Mouse (Mus musculus) left cerebral cortex, postnatal 14 days (tissue): ENCODE data around the gene Chka. TPM values are rescaled to one million over a fixed set of nuclear protein-coding genes. Genes with fewer than 3 reads are reported as not detected.

Experiments
- DNase-seq, 2 experiments: peaks; one replicate each; pipeline ENCODE4 v3.0.0; 2021 to 2022; ENCODE audit warnings: low spot score in 2 of 2, mixed read lengths in 1 of 2
- intact Hi-C: fragments of 180-260 bp; cut with DNase I; formaldehyde crosslinking; loops from one replicate; pipeline ENCODE4 v1.15.1; 2025
- long read RNA-seq, 2 experiments: library from polyadenylated mRNA; stranded (forward); transcript quantifications; one replicate each; pipeline ENCODE4 v2.0.0; 2021
- total RNA-seq, 2 experiments: library from RNA; stranded (reverse); gene quantifications; 2 replicates each; pipeline ENCODE4 v1.2.3; 2021

The Chka gene
- total RNA-seq = 10 to 100 TPM; 75.5 to 99.5 TPM
- long read RNA-seq, experiment 1, transcript Chka-201 (12 exons, 2,319 nt) = major isoform, 35 of 51 reads
- long read RNA-seq, experiment 1, transcript Chka-202 (11 exons, 2,549 nt) = minor isoform, 9 of 51 reads
- long read RNA-seq, experiment 1, partial matches to known transcripts = 2 of 51 reads
- long read RNA-seq, experiment 1, other reads (novel, unspliced or antisense) = 3 of 51 reads
- long read RNA-seq, experiment 2, transcript Chka-201 (12 exons, 2,319 nt) = major isoform, 22 of 52 reads
- long read RNA-seq, experiment 2, transcript Chka-202 (11 exons, 2,549 nt) = minor isoform, 9 of 52 reads
- long read RNA-seq, experiment 2, transcript Chka-214 (2 exons, 3,605 nt) = minor isoform, 5 of 52 reads
- long read RNA-seq, experiment 2, partial matches to known transcripts = 5 of 52 reads
- long read RNA-seq, experiment 2, other reads (novel, unspliced or antisense) = 10 of 52 reads

DNA sequence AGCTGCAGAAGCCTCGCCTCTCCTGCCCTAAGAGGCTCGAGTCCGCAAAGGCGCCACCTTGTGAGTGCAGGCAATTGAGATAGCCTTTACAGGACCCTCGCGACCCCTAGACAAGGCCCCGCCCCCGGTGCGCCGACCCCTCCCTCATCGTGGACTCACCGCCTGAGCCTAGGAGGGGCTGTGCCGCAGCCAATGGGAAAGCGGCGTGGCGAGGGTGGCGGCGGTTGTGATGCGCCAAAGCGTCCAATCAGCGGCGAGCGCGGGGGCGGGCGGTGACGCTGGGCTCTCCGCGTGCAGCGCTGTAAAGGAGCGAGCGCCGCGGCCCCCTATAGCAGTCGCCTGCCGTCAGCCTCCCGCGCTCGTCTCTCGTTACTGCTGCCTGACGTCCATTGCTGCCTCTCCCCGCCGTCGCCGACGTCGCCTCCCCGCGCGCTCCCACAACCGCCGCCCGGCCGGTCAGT lies at the start of gene Chka:
Gene Chka (plus strand): TSS at position 272 of the 461 bp plus-strand sequence.
- DNase-seq = peak; percentile 99
- intact Hi-C loops = loop anchor here (5.0 kb wide), 1 partner anchor 56 kb away; the partner anchor contains the start of gene Tcirg1

DNA sequence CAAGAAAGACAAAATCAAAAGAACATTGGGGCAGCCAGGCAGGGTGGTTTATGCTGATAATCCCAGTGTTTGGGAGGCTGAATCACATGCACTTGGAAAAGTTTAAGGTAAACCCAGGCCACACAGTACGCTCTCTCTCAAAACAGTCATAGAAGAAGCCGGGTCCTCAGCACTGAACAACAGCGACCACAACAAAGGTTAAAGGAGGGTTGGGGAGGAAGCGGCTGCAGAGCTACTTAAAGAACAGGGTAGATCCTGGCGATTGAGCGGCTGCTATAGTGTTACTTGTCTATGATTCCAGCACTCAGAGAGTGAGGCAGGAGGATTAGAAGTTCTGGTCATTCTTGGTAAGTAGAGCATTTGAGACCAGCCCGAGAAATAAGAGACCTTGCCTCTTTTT lies 46.0 kb upstream of the Chka start:
- DNase-seq = no peak
- intact Hi-C loops = no loop called here

DNA sequence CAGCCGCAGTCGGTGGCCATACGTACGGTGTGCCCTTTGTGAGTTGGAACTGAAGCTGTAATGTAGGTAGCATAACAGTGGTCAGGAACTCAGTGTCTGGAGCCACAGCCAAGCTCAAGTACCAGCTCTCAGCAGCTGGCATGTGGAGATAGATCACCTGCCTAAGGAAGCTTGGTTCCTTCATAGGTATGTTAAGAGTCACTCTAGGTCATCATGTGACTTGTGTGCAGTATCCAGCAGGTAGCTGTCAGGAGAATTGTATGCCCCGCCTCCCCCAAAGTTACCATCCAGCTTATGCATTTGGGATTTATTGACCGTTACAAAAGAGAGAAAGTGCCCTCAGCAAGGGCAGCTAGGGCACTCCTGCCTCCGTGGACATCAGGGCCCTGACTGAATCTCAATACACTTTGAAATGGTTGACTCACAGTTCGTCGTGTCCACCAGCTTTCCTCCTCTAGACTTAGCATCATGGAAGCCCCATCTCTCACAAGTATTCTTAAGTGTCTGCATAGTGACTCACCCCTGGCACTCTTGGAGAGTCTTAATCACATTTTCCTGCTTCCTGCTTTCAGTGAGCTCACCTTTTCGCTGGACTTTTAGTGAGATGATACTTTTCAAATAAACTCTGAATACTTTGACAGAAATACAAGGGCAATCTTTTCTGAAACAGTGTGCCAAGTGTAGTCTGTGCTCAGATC lies 40.9 kb upstream of the Chka start:
- no peak for DNase-seq
- intact Hi-C loops = no loop called here

DNA sequence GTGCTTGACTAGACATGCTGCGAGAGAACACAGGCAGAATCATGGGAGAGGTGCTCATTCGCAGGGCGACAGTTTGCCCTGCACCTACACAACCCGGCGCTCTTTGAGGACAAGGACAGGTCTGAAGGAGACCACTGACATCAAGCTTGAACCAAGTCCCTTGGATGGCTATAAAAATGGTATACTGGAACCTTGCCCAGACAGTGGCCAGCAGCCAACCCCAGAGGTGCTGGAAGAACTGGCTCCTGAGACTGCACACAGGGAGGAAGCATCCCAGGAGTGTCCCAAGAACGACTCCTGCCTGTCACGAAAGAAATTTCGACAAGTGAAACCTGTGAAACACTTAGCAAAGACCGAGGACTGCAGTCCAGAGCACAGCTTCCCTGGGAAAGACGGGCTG lies 37.1 kb upstream of the Chka start:
- DNase-seq = no peak
- intact Hi-C loops = no loop called here

DNA sequence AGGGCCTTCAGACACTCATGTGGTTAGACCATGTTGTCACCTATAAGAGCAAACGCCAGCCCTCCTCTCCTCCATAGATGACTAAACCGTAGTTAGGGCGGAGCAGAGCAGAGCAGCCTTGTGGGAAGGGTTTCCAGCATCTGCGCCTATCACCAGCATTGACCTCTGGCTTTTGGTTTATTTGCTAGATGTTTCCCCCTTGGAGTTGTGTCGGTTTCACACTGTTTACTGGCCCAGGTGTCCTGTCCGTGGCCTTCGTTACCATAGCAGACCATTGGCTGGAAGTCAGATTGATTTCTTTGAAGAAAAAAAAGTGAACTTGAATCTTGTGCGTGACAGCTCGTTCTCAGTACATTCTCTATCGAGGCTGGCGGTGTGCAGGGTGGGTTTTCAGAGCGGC lies 35.7 kb upstream of the Chka start:
- intact Hi-C loops = no loop called here
- DNase-seq = no peak

DNA sequence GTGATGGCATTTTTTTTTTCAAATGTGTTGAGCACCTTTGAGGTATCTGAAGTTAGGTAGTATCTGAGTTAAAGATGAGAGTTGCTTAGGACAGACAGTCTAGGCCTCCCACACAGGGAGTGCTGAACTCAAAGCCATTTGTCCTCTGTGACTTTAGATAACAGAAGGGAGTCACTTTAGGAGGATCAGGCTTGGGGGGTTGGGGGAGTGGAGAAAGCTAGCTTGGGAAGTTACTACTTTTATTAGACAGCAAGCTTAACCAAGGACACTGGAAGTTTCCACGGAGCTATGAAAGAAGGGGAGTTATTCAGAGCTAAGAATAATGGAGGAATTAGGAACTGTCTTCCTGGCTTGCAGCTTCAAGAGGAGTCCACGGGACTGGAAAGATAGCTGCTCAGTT lies 32.5 kb upstream of the Chka start:
- DNase-seq = no peak
- intact Hi-C loops = no loop called here

DNA sequence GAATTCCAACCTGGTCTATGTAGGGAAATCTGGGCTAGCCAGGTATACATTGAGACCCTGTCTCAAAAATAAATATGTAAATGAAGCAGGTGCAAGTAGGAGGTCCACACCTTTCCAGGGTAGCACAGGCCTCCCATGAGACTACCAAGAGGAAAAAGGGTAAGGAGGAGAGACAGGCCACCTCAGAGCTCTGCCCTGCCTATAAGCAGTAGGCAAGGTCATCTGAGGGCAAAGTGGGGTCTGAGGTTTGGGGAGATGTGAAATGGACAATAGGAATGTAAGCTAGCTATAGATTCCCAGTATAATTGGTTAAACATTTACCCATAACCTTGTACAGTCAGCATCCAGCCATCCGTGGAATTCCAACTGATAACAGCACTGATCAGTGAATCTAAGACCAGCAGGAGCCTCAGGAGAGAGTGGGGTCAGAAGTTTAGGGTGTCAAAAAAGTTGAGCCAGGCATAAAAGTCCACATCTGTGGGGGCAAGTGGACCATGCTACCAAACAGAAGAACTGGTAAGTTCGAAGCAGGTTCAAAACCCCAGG lies 31.6 kb upstream of the Chka start:
- intact Hi-C loops = no loop called here
- DNase-seq = no peak

DNA sequence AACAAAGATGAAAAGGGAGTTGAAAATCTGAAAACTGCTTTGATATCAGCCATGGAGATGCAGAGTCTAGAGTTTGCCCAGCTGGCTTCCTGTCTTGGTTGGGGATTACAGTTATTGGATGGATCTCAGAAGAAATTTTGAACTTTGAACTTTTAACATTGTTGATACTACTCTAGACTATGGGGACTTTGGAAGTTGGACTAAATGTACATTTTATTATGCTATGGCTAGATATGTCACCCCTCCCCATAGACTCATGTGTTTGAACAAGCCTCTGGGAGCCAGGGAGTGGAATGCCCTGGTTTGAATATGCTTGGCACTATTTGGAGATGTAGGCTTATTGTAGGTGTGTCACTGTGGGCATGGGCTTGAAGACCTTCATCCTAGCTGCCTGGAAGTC lies 26.5 kb upstream of the Chka start:
- DNase-seq = no peak
- intact Hi-C loops = no loop called here

DNA sequence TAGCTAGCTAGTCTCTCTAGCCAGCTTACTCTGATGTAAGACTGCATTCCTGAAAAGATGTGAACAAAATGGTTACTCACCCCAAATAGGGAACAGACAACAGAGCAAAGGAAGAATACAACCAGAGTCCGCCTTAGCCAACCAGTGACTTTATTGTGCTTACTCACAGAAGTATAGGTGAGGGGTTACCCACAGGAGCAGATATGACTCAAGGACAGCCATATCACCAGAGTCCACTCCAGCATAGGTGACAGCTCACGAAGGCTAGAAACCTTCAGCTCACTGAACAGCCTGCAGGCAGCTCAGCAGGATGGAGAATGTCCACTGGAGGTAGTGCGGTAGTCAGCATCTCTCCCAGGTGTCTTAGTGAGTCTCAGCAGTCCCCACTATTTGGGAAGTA lies 21.7 kb upstream of the Chka start:
- no peak for DNase-seq
- intact Hi-C loops = no loop called here

DNA sequence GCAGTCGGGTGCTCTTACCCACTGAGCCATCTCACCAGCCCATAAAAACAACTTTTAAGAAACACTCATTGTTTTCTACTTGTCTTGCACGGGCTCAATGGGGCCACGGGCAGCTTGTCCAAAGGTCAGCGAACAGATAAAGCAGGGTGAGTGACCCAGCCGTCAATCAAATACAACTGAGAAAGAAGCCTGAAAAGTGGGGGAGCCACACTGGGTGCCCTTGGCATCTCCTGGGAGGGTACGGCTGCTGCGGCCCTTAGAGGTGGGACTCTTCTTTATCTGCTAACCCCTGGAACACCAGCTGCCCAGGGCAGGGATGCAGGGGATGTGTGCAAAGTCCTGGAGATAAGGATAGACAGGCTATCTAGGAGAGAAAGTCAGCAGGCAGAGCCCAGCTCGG lies 19.9 kb upstream of the Chka start:
- DNase-seq = no peak
- intact Hi-C loops = no loop called here

DNA sequence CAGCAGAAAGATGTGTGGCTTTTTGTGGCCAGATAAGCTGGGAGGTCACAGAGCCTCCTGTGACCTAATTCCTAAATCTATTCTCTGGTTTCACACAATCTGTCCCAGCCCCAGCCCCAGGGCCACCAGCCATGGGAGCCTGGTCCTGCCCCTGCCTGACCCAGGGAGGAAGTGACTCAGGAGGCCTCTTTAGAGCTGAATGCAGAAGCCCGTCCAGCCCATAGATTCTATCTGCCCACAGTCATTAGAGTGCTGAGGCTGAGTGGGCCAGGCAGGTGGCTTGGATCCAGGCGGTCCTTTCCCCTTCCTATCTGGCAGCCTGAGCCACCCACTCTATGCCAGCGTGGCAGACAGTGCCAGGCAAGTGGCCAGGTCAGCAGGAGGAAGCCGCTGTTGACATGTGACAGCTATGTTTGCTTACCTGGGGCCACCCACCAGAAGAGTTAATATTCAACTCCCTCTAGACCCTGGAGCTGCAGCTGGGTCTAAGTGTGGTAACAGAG lies 18.7 kb upstream of the Chka start:
- intact Hi-C loops = no loop called here
- DNase-seq = no peak

DNA sequence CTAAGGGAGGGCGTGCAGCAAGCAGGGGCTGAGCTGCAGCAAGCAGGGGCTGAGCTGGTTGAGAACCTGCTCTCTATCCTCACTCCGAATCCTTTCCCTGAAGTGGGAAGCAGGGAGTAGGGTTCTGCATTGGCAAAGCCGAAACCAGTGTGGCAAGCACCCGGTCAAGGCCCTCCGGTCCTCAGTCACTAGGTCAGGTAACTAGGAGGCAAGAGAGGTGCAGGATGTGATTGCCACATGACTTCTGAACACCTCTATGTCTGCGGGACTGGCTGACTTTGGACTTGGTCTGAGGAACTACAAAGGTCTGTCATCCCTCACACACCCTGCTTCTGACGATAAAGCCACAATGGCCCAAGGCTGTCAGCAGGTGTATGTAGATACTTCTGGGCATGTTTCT lies 17.3 kb upstream of the Chka start:
- intact Hi-C loops = no loop called here
- no peak for DNase-seq

DNA sequence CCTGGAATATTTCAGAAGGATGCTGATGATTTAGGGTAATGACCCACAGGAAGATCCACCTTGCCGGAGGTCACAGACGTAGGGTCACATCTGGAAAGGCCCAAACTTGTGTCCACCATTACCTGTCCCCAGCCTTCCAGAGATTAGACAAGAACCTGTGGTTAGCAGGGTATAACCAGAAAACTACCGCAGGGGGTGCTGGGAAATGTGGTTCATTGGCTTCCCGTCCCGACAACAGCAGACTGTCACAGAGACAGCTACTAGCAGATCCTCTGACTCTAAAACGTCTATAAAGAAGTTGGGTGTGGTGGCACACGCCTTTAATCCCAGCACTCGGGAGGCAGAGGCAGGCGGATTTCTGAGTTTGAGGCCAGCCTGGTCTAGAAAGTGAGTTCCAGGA lies 14.8 kb upstream of the Chka start:
- DNase-seq = no peak
- intact Hi-C loops = no loop called here

DNA sequence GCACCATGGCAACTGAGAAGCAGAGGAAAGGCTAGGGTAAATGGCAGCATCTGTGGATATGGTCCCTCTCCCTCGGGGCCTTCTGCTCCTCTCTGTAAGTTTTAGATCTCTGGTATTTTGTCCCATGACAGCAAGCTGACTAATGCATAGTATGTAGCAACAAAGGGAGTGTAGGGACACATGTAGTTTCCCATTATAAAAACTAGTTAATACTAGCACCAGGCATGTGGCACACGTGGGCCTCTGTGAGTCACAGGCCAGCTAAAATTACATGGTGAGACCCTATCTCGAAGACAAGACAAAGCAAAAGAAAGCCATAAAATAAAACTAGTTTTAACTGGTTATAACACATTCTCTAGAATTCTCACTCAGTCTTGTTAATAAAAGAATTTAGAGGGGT lies 12.6 kb upstream of the Chka start:
- intact Hi-C loops = no loop called here
- no peak for DNase-seq

DNA sequence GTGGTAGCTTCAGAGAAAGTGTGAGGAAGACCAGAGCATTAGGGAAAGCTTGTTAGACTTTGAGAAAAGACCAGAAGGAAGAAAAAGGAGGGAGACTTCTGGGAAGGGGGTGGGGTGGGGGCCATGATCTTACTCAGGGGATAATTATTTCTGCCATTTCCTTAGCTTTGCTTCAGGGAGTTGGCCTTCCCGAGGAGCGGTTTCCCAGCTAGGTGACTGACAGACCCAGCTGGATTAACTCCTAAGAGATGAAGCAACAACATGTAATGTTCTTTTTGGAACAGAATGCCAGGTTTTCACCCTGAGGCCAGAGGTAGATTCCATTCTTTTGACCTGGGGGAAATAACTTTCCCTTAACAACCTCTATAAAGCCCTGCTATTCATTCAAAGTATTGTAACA lies 11.9 kb upstream of the Chka start:
- no peak for DNase-seq
- intact Hi-C loops = no loop called here

DNA sequence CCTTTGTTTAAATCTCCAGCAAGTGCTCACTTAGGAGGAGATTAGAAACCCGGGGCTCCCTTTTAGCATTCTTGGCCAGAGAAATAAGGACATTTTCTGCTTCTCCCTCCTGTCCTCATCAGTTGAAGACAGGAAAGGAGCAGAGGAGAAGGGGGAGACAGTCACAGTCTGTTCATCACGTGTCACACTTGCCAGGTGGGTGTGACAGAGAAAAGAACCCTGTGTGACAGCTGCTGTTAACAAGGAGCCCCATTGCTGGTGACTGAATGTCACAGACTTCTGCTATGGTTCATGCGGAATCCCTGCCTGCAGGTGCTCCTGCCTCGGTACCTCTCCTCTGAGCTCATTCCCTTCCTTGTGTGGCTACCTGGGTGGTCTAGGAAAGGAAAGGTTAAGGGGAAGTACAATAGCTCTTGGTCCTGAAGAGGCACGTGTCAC lies 11.3 kb upstream of the Chka start:
- intact Hi-C loops = no loop called here
- DNase-seq = peak; percentile 25 to 28

DNA sequence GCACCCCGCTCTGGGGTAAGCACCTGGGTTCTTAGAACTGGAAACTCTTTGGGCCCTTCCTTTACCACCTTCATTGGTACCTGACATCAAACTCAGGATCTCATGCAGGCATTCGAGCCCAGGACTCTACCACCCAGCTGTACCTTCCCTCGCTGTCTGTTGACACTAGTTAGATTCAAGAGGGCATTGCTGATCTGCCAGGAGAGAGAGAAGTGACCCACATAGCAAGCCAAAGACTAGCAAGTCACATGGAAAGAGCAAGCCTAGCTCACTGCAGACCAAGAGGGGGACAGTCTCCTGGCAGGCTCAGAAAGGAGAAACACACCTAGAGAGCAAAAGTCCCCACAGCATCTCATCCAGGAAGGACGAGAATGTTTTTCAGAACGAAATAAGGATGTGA lies 10.9 kb upstream of the Chka start:
- intact Hi-C loops = no loop called here
- DNase-seq = no peak

DNA sequence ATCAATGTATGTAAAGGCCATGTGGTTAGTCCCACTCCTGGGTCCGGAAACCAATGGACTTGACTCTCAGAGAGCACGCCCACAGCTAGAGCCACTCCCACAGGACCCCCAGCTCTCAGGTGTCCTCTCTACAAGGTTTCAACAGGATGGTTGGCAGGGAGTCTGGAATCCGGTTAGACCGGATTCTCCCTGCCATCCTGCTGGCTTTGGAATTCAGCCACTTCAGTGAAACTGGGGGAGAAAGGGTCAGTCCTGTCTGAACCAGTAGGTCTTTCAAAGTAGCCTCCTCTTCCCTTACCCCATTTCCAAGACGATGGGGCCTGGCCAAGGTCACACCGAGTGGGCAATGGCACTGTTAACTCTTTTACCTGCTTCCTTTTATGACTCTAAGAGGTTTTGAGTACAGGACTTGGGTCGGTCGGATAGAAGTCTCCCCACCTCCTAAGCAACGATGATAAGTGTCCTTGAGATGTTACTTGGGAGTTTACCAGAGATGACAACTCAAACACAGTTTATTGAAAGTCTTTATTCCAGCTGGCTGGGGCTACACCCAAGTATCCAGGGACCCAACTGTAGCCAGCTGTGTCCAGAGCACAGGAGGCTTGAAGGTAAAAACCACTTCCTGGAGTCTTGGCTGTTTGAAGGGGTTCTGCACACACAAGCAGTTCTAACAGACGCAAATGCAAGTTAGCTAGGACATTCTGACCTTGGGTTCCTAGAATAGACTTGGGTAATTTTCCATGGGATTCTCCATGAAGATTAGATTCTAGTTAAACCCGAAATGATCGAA lies 9.0 kb upstream of the Chka start:
- intact Hi-C loops = no loop called here
- DNase-seq = no peak

DNA sequence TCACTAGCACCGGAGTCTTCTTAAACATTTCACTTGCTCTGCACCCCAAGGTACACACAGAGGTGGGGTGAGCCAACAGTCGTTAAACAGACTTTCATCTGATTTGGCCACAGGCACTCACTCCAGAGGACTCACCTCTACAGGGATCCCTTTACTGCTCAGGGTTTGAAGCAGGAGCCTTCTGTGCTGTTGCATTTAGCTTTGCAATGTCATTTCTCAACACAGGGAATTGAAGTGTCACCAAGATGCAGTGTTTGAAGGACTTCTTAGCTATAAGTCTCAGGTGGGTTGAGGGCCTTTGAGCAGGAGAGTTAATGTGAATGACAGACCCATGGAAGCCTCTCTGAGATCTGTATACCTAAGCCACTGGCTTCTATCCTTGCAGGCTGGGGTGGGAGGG lies 7.9 kb upstream of the Chka start:
- intact Hi-C loops = no loop called here
- no peak for DNase-seq

DNA sequence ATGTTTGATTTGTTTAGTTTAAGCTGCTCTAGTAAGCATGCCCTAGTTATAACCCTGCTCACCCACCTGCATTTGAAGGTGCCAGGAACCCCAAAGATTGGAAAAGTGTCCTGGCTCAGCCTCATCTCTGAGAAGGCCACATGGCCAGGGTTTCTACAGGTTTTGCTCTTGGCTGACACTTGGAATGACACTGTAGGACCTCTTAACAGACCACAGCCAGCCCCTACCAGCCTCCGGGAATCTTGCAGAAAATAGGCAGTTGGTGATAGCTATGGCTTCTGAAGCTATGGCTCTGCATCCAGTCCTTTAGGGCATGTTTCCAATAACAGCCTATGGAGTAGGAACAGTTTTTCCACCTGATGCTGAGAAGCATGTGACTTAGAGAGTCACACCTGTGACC lies 6.7 kb upstream of the Chka start:
- DNase-seq = no peak
- intact Hi-C loops = no loop called here
